In genomic region chr15:88851507-88852149, GRCm38 (mm10) we compare ENCODE assay signal across 12 mouse cellular contexts. TPM values are rescaled to one million over a fixed set of nuclear protein-coding genes. Genes with fewer than 3 reads are reported as not detected.
DNase-seq lines count a peak whose midpoint lies in the region; ATAC-seq and TF ChIP-seq lines count a peak whose summit lies in the region.
"Had no signal": no experiment of that assay in that cellular context is flagged by ENCODE, and none has a peak within 500 bp of the region (broad histone marks: within the 10 kb centered on the region; RNA-seq: fewer than 3 reads in every experiment).

No protein-coding gene starts in this region.

- no peaks in the 10 kb centered on the region for H3K36me3 ChIP-seq in stomach, postnatal 0 days (ENCODE audit: control insufficient read depth, insufficient read depth, low read length)
- H3K36me3 ChIP-seq: liver, embryonic 15.5 days had no signal

- peak overlapping the region; percentile 83 for H3K27ac ChIP-seq in left cerebral cortex, adult 2 months
- H3K27ac ChIP-seq in stomach, postnatal 0 days (replicated peaks), result peak overlapping the region; percentile 95

- DNase-seq in adrenal gland, postnatal 14 days, result peak; percentile 45
- DNase-seq in adrenal gland, adult 2 months, result no peak
- DNase-seq in left cerebral cortex, adult 2 months (ENCODE audit: extremely low spot score in 1 of 2, low spot score in 2 of 2), result no peak
- no peak for DNase-seq in left cerebral cortex, adult 8-10 months (ENCODE audit: low spot score in 2 of 2)
- peak; percentile 66 to 78 for DNase-seq in kidney, postnatal 4 days
- peak; percentile 95 for DNase-seq in stomach, postnatal 0 days (ENCODE audit: low spot score)
- no peak for DNase-seq in frontal cortex, postnatal 10 days (ENCODE audit: low spot score in 2 of 2)
- no peak for DNase-seq in right cerebral cortex, adult 18-20 months
- DNase-seq: right cerebral cortex, postnatal 14 days had no signal

- H3K4me3 ChIP-seq in left cerebral cortex, adult 2 months, result no peak overlapping the region
- H3K4me3 ChIP-seq in stomach, postnatal 0 days (ENCODE audit: low read depth, low read length), result no peak overlapping the region
- H3K4me3 ChIP-seq: erythroblast, embryonic 14.5 days; liver, embryonic 15.5 days; myocyte had no signal

- no peaks in the 10 kb centered on the region for H3K27me3 ChIP-seq in stomach, postnatal 0 days (ENCODE audit: control insufficient read depth, insufficient read depth, low read length)
- H3K27me3 ChIP-seq: liver, embryonic 15.5 days had no signal

- WGBS in stomach, postnatal 0 days, result 55% methylated on average over 9 of the region's 10 CpGs

- H3K9ac ChIP-seq in stomach, postnatal 0 days (ENCODE audit: low read length), result no peak overlapping the region
- H3K9ac ChIP-seq: liver, embryonic 15.5 days had no signal

- no peak for TF ChIP-seq EP300 in stomach, postnatal 0 days (optimal IDR thresholded peaks at IDR 0.05)

- peak; percentile 87 for ATAC-seq in stomach, postnatal 0 days (ENCODE audit: low FRiP score, low TSS enrichment)

- TF ChIP-seq CTCF in left cerebral cortex, adult 2 months (IDR thresholded peaks at IDR 0.05), result no peak
- peak; percentile 54 for TF ChIP-seq CTCF in stomach, postnatal 0 days (IDR thresholded peaks at IDR 0.05; ENCODE audit: low read depth)

- no peaks in the 10 kb centered on the region for H3K9me3 ChIP-seq in stomach, postnatal 0 days (ENCODE audit: control insufficient read depth, low read length)
- H3K9me3 ChIP-seq: liver, embryonic 15.5 days had no signal

- H3K4me1 ChIP-seq in stomach, postnatal 0 days (replicated peaks; ENCODE audit: control insufficient read depth, insufficient read depth), result peaks cover 11% of the 10 kb centered on the region

- H3K4me2 ChIP-seq in stomach, postnatal 0 days (replicated peaks; ENCODE audit: low read depth), result no peak overlapping the region
- H3K4me2 ChIP-seq: liver, embryonic 15.5 days had no signal

- intact Hi-C loops in left cerebral cortex, adult 2 months (cut with DNase I), result no loop called here

RNA-seq across cellular contexts. Expression of gene Pim3, which starts 10.4 kb away (rescaled TPM):
- 70.9 and 76.5 TPM in 2 replicates for total RNA-seq in adrenal gland, postnatal 14 days (2021)
- total RNA-seq in adrenal gland, adult 2 months (2021), result 100 to 1,000 TPM in 1 of 2 experiments, 10 to 100 TPM in 1; 71.7 to 105 TPM
- polyA plus RNA-seq in adrenal gland, adult 2 months (2012; rRNA removed), result 156 and 157 TPM in 2 replicates
- total RNA-seq in left cerebral cortex, adult 2 months (2021), result 10 to 100 TPM; 46.8 to 50.0 TPM
- total RNA-seq in left cerebral cortex, adult 8-10 months (2022), result 10 to 100 TPM; 36.8 to 55.1 (median 43.8) TPM
- 63.6 and 69.4 TPM in 2 replicates for polyA plus RNA-seq in stomach, postnatal 0 days (2015; fragmentation: Nextera tagmentation; extraction: Ambion mirVana)

RNA-seq across cellular contexts. Expression of gene Creld2, which starts 32.2 kb away (rescaled TPM):
- total RNA-seq in adrenal gland, postnatal 14 days (2021), result 33.0 and 35.0 TPM in 2 replicates
- 10 to 100 TPM; 44.8 to 45.6 TPM for total RNA-seq in adrenal gland, adult 2 months (2021)
- polyA plus RNA-seq in adrenal gland, adult 2 months (2012; rRNA removed), result 25.5 and 25.7 TPM in 2 replicates
- total RNA-seq in left cerebral cortex, adult 2 months (2021), result 10 to 100 TPM; 22.1 to 26.3 TPM
- 10 to 100 TPM; 16.4 to 22.3 (median 17.2) TPM for total RNA-seq in left cerebral cortex, adult 8-10 months (2022)
- 89.3 and 93.2 TPM in 2 replicates for polyA plus RNA-seq in stomach, postnatal 0 days (2015; fragmentation: Nextera tagmentation; extraction: Ambion mirVana)

RNA-seq across cellular contexts. Expression of gene Alg12, which starts 32.5 kb away (rescaled TPM):
- total RNA-seq in adrenal gland, postnatal 14 days (2021), result 14.3 and 14.8 TPM in 2 replicates
- 10 to 100 TPM; 15.2 to 19.2 TPM for total RNA-seq in adrenal gland, adult 2 months (2021)
- 20.4 and 21.2 TPM in 2 replicates for polyA plus RNA-seq in adrenal gland, adult 2 months (2012; rRNA removed)
- total RNA-seq in left cerebral cortex, adult 2 months (2021), result 10 to 100 TPM; 13.3 to 14.4 TPM
- 10 to 100 TPM; 13.4 to 14.3 (median 14.2) TPM for total RNA-seq in left cerebral cortex, adult 8-10 months (2022)
- 8.2 and 9.3 TPM in 2 replicates for polyA plus RNA-seq in stomach, postnatal 0 days (2015; fragmentation: Nextera tagmentation; extraction: Ambion mirVana)

Comparison
In these comparisons a context has a peak if more than half of its experiments do, and no peak if none do; other contexts are left out.
1. DNase-seq: peak in adrenal gland, postnatal 14 days (single experiment), kidney, postnatal 4 days (2 of 2) and stomach, postnatal 0 days (single experiment); none in adrenal gland, adult 2 months (single experiment), left cerebral cortex, adult 2 months (0 of 2), left cerebral cortex, adult 8-10 months (0 of 2), frontal cortex, postnatal 10 days (0 of 2) and right cerebral cortex, adult 18-20 months (single experiment).